Mouse (Mus musculus) megakaryocyte progenitor cell, adult 5-6 weeks (primary cell): ENCODE results near the gene Acat2. TPM values are rescaled to one million over a fixed set of nuclear protein-coding genes. Genes with fewer than 3 reads are reported as not detected.
"Not testable (repeated sequence)": the region's sequence is repeated elsewhere in the genome, so short reads cannot be mapped to it uniquely, and the experiment has no call there.

Source experiments
- ATAC-seq: replicated peaks from 2 replicates; pipeline ENCODE4 v1.8.0; 2016; ENCODE audit warnings: mild to moderate bottlenecking, moderate TSS enrichment, inconsistent platforms; ENCODE audit not compliant: poor library complexity
- total RNA-seq, 2 experiments: library from RNA; stranded (forward) in 1 of 2; stranded (reverse) in 1 of 2; fragments of 157-497, 149-512 nt in 1 of 2; fragments of 200-1000 nt in 1 of 2; gene quantifications; 2 replicates each; pipeline versions ENCODE4 v1.2.3 to v1.2.4; 2015 to 2017

The Acat2 gene
- total RNA-seq, 2 experiments from 2014 or later = 16.7 to 18.1 TPM

DNA sequence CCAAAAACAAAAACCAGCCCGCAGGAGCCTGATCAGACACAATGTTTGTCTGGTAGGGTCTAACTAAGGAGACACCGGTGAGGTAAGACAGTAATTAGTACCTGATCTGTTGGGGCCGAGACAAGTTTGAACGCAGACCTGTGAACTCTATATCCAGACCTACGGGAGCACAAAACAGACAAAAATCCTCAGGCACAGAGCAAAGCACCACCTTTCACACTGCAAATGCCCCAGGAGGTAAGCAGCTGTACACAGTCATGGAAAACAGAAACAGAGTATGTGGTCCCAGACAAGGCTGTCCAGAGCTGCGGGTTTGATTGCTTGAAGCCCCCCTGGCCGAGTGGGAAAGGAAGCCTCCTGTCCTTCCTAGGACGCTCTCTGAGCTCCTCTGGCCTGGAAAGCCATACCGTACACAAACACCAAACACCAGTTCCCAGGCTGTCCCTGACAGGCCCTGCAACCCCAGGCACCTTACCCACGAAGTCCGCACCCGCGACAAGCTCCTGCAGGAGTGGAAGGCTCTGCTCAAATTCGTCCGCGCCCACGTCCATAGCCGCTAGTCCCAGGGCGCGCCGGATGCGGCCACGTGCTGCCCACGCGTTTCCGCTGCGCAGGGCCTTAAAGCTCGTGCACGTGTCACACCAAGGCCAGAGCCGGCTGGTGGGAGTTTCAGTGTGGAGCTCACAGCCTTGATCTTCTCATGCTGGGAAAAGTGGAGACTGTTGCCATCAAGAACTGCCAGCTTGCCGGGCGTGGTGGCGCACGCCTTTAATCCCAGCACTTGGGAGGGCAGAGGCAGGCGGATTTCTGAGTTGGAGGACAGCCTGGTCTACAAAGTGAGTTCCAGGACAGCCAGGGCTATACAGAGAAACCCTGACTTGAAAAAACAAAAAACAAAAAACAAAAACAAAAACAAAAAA lies 50.9 kb downstream of the Acat2 start, which contains the start of gene Pnldc1:
Gene Pnldc1, minus strand, starts transcription at position 870 of the 920 bp plus-strand sequence.
- no peak for ATAC-seq

DNA sequence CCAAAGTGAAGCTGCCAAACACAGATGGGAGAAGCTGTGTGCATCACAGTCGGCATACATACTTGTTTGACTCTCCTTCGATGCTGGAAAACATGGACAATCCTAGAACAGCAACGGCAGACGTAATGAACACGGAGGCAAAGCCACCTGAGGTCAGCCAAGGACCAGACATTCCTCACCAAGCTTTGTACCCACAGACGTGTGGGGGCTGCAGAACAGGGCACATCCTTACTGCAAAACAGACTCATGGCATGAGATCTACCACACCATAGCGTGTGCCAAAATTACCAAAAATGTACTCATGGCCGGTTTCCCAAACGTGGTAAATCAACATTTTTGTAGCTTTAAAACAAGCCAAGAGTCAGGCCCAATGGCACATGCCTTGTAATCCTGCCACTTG lies 54.1 kb downstream of the Acat2 start:
- no peak for ATAC-seq

DNA sequence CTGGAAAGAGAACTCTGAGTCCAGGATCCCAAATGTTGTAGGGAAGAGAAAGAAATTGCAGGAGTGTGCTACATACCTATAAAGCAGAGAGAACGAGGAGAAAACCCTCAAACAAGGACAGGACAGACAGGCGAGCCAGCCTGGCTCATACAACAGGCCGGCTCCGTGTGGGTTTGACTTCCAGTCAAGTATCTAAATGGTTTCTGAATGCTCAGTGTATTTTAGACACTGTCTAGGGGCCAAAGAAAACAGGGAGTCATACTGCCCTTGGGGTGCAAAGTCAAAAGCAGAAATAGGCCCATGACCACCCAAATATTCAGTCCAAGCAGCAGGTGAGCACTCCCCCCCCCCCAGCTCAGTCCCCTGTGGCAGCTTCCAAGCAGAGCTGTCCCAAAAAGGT lies 54.7 kb downstream of the Acat2 start:
- no peak for ATAC-seq

DNA sequence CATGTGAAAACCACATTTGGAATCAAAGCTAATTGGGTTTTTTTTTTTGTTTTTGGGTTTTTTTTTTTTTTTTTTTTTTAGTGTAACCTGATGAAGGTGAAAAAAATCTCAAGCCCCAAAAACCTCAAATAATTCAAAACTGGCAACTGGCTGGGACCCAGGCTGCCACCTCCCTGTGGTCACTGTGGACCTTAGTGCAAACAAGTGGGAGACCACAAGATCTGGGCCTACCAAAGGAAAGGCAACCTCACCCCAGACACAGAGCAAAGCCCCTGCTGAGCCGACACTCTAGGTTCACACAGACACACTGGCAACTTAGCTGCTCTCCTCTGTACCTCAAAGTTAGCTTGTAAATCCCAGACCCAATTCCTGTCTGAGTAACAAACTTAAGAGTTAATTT lies 56.2 kb downstream of the Acat2 start:
- ATAC-seq = no peak

DNA sequence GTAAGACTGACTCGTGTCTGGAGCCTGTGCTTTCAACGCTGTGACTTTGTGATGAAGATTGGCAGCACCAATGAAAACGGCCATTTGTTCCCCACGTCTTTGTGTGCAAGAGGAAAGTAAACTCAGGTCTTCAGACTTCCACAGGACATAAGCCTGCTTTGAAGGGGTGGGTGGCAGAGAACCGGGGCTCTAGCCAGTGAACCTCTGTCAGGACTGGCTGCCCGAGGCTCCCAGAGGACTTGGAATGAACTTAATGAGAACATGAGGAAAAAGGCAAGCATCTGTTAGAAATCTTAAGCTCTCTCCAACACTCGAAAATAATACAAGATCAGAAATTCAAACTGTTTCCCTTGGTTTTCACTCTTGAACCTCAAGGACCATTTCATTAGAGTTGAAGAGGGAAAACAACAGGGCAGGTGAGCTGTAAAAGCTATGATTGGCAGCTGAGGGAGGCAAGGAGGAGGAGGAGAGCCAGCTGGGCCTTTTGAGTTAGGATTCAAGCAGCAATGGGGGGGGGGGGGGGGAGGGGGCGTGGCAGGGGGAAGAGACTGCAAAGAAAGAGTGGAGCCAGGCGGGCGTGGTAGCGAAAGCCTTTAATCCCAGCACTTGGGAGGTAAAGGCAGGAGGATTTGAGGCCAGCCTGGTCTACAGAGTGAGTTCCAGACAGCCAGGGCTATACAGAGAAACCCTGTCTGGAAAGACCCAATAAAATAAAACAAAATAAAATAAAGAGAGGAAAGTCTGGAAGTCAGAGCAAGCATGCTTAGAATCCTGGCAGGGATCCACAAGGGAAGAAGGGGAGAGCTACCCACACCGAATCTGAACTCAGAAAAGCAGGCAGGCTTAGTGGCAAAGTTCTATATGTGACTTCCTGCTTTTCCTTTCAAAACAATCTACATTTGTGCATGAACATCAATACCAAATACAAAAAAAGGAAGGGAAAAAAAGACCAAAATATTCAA lies 56.9 kb downstream of the Acat2 start:
- ATAC-seq = no peak

DNA sequence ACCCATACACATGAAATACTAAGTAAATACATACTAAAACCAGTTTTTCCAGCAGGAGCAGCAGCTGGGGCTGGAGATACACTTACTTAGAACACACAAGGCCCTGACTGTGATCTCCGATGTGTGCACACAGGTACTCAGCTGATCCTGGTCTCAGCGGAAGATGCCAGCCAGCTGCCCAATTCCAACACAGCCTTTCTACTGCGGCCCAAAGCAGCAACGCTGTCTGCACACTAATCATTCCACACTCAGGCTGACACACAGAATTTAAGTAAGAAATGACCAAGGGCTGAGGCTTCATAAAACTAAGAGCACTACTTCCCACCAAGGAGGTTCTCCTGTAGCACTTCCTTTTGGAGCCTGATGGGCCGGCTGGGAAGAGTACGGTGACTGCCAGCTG lies 58.3 kb downstream of the Acat2 start:
- ATAC-seq = no peak

DNA sequence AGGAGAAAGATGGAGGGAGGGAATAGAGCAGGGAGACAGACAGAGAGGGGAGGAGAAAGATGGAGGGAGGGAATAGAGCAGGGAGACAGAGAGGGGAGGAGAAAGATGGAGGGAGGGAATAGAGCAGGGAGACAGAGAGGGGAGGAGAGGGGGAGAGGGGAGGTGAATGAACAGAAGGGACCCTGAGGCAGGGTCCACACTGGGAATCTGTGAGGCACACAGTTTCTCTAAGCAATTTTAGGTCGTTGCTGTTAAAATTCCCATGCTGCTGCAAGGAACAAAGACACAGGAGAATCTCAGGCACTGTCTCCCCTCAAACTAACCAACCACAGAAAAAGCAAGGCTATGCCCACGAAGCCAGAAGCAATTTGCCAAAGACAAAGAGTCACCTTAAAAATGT lies 61.9 kb downstream of the Acat2 start:
- ATAC-seq = not testable (repeated sequence)

DNA sequence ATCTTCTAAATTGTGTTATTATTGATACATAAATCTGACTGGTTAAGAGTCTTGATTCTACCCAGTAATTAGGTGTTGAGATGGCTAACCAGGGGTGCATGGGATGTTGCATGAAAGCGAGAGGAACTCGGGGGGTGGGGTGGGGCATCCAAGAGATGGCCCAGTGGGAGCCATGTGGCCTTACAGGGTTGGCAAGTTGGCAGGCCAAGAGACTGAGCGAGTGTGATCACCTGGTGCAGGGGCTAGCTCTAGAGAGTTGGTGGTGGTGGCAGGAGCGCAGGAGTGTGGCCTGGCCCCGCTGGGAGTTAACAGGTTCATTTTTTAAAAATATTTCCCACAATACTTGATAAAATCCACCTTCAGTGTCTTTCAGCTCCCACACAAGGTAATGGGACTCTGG lies 62.9 kb downstream of the Acat2 start:
- no peak for ATAC-seq

Other genes with a start within 250 kb of the Acat2 start
- 1.2 and 2.6 TPM in 2 replicates for gene Igf2r, start 191.1 kb downstream of the Acat2 start, total RNA-seq (2015)
- 3.0 and 4.1 TPM in 2 replicates for gene Igf2r, start 191.1 kb downstream of the Acat2 start, total RNA-seq (2017)
- not detected in 2 replicates for gene Mas1, start 92.6 kb downstream of the Acat2 start, total RNA-seq (2015)
- not detected in 2 replicates for gene Mas1, start 92.6 kb downstream of the Acat2 start, total RNA-seq (2017)
- gene Mrgprh, start 84.7 kb downstream of the Acat2 start, total RNA-seq (2015) = not detected in 2 replicates
- not detected in 2 replicates for gene Mrgprh, start 84.7 kb downstream of the Acat2 start, total RNA-seq (2017)
- 1.3 and 1.4 TPM in 2 replicates for gene Pnldc1, start 50.5 kb downstream of the Acat2 start, total RNA-seq (2015)
- 3.5 TPM in 1 of 2 replicates, not detected in the other for gene Pnldc1, start 50.5 kb downstream of the Acat2 start, total RNA-seq (2017)
- 568 and 575 TPM in 2 replicates for gene Tcp1, start 45.0 kb downstream of the Acat2 start, total RNA-seq (2015)
- 901 and 1,100 TPM in 2 replicates for gene Tcp1, start 45.0 kb downstream of the Acat2 start, total RNA-seq (2017)
- gene Mrpl18, start 44.4 kb downstream of the Acat2 start, total RNA-seq (2015) = 168 and 184 TPM in 2 replicates
- gene Mrpl18, start 44.4 kb downstream of the Acat2 start, total RNA-seq (2017) = 213 TPM in 2 replicates
- gene Acat3, start 20.1 kb downstream of the Acat2 start, total RNA-seq (2015) = 0.07 TPM in 1 of 2 replicates, not detected in the other
- 0.30 and 0.54 TPM in 2 replicates for gene Acat3, start 20.1 kb downstream of the Acat2 start, total RNA-seq (2017)
- 115 TPM in 2 replicates for gene Wtap, start 33.4 kb upstream of the Acat2 start, total RNA-seq (2015)
- 274 and 365 TPM in 2 replicates for gene Wtap, start 33.4 kb upstream of the Acat2 start, total RNA-seq (2017)
- gene Sod2, start 46.1 kb upstream of the Acat2 start, total RNA-seq (2015) = 118 and 119 TPM in 2 replicates
- gene Sod2, start 46.1 kb upstream of the Acat2 start, total RNA-seq (2017) = 69.0 and 77.7 TPM in 2 replicates
- 0.91 TPM in 1 of 2 replicates, not detected in the other for gene Gpr31b, start 91.5 kb upstream of the Acat2 start, total RNA-seq (2015)
- gene Gpr31b, start 91.5 kb upstream of the Acat2 start, total RNA-seq (2017) = 0.41 TPM in 1 of 2 replicates, not detected in the other
- gene Tcp10b, start 100.4 kb upstream of the Acat2 start, total RNA-seq (2015) = 0.15 and 0.99 TPM in 2 replicates
- 0.44 TPM in 1 of 2 replicates, not detected in the other for gene Tcp10b, start 100.4 kb upstream of the Acat2 start, total RNA-seq (2017)
- not detected in 2 replicates for gene Unc93a, start 171.1 kb upstream of the Acat2 start, total RNA-seq (2015)
- 0.17 TPM in 1 of 2 replicates, not detected in the other for gene Unc93a, start 171.1 kb upstream of the Acat2 start, total RNA-seq (2017)